Mouse (Mus musculus) CH12.LX (cell line): ENCODE results near the gene Rapgef6.

ENCODE experiments used
- BHLHE40 ChIP-seq: IDR thresholded peaks from 2 replicates; pipeline ENCODE4 v1.6.1; 2011; ENCODE audit warnings: mild to moderate bottlenecking, low read depth, low read length, improper control_type of control experiment
- CHD2 ChIP-seq: IDR thresholded peaks from 2 replicates; pipeline ENCODE4 v1.6.1; 2011; ENCODE audit warnings: low read length, improper control_type of control experiment
- NELFE ChIP-seq: IDR thresholded peaks from 2 replicates; pipeline ENCODE4 v1.6.1; 2011; ENCODE audit warnings: low read depth, low read length, improper control_type of control experiment
- POLR2A ChIP-seq: IDR thresholded peaks from 2 replicates; pipeline ENCODE4 v1.6.1; 2011; ENCODE audit warnings: low read depth, mild to moderate bottlenecking, improper control_type of control experiment, low read length

DNA sequence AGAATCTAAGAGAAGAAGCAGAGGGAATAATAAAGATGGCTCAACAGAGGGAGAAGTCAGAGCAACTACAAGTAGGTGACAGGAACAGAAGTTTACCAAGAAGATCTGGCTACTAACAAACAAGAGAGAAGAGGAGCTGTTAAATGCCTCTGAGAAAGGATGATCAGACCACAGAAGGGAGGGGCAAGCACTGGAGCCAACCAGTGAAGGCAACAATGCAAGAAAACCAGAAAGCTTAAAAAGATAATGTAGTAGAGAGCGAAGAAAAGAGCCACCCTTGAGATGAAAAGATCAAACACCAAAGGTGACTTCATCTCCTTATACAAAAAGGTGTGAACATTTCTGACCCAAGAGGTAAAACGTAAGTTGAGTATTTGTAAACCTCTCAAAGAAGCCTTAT is 218.7 kb downstream of the Rapgef6 start:
- TF ChIP-seq CHD2 (no peak), BHLHE40 (no peak), POLR2A (no peak), NELFE (no peak)
